Mouse (Mus musculus): ENCODE measurements at regions not wholly inside any gene's neighbourhood (a gene's known extent, or its start where the extent isn't known, plus 50 kb on each side); places are given as distances from the start of the nearest gene placed in this dataset.
"Not testable (repeated sequence)": the region's sequence is repeated elsewhere in the genome, so short reads cannot be mapped to it uniquely, and the experiment has no call there.

GRCm38 (mm10) chr9:83728428-83728827 is 77.6 kb downstream of the Elovl4 start:
- DNase-seq (ENCODE audit: low spot score), result no peak

GRCm38 (mm10) chr9:83727462-83728189 is 78.5 kb downstream of the Elovl4 start:
- peak; percentile 49 for DNase-seq (ENCODE audit: low spot score)

GRCm38 (mm10) chr9:83726979-83727378 is 79.1 kb downstream of the Elovl4 start:
- no peak for DNase-seq (ENCODE audit: low spot score)

GRCm38 (mm10) chr9:83726105-83726504 is 80.0 kb downstream of the Elovl4 start:
- DNase-seq (ENCODE audit: low spot score), result peak; percentile 8

- DNase-seq (ENCODE audit: low spot score), result no peak
Measured at GRCm38 (mm10) chr9:83725545-83725944, 80.5 kb downstream of the Elovl4 start.

- DNase-seq (ENCODE audit: low spot score), result no peak
Measured at GRCm38 (mm10) chr9:83720982-83721381, 85.1 kb downstream of the Elovl4 start.

GRCm38 (mm10) chr9:83719811-83720210 is 86.3 kb downstream of the Elovl4 start:
- no peak for DNase-seq (ENCODE audit: low spot score)

- DNase-seq (ENCODE audit: low spot score), result not testable (repeated sequence)
Measured at GRCm38 (mm10) chr9:83718084-83718483, 88.0 kb downstream of the Elovl4 start.

GRCm38 (mm10) chr9:83716101-83716763 is 89.8 kb downstream of the Elovl4 start:
- no peak for DNase-seq (ENCODE audit: low spot score)

GRCm38 (mm10) chr9:83707361-83707760 is 98.7 kb downstream of the Elovl4 start:
- DNase-seq (ENCODE audit: low spot score), result no peak

- DNase-seq (ENCODE audit: low spot score), result no peak
Measured at GRCm38 (mm10) chr9:83706071-83706470, 100.0 kb downstream of the Elovl4 start.

GRCm38 (mm10) chr9:83704186-83704585 is 101.9 kb downstream of the Elovl4 start:
- no peak for DNase-seq (ENCODE audit: low spot score)

- DNase-seq (ENCODE audit: low spot score), result no peak
Measured at GRCm38 (mm10) chr9:83700916-83701315, 105.2 kb downstream of the Elovl4 start.

- DNase-seq (ENCODE audit: low spot score), result no peak
Measured at GRCm38 (mm10) chr9:83700056-83700455, 106.0 kb downstream of the Elovl4 start.

- DNase-seq (ENCODE audit: low spot score), result peak; percentile 57
Measured at GRCm38 (mm10) chr9:83691332-83692198, 114.5 kb downstream of the Elovl4 start.

Measured in lung, postnatal 25 days (tissue).